Mouse (Mus musculus) intestine, postnatal 0 days (tissue): ENCODE measurements at regions not wholly inside any gene's neighbourhood (a gene's known extent, or its start where the extent isn't known, plus 50 kb on each side); places are given as distances from the start of the nearest gene placed in this dataset.

Source experiments
- ATAC-seq: fragments of 200-750 bp; cut with Nextera tagmentation; 2 replicates; pipeline ENCODE4 v1.8.0; 2017; ENCODE audit warnings: mild to moderate bottlenecking, moderate TSS enrichment, moderate library complexity
- H3K27ac ChIP-seq: fragments of 300-500 bp; sonication (generic); 2 replicates; pipeline ENCODE4 v1.5.1; 2014; ENCODE audit warnings: mild to moderate bottlenecking, low read depth, low read length, moderate library complexity
- H3K27me3 ChIP-seq: fragments of 300-500 bp; sonication (generic); replicated peaks from 2 replicates; pipeline ENCODE4 v1.6.1; 2014; ENCODE audit warnings: low read length, mixed read lengths; ENCODE audit not compliant: control insufficient read depth, insufficient read depth
- H3K36me3 ChIP-seq: fragments of 300-500 bp; sonication (generic); 2 replicates; pipeline ENCODE4 v1.6.1; 2014; ENCODE audit warnings: mild to moderate bottlenecking, moderate library complexity; ENCODE audit not compliant: control insufficient read depth, insufficient read depth
- H3K4me1 ChIP-seq: fragments of 300-500 bp; sonication (generic); replicated peaks from 2 replicates; pipeline ENCODE4 v1.6.1; 2014; ENCODE audit warnings: antibody characterized with exemption, low read length, mixed read lengths; ENCODE audit not compliant: control insufficient read depth, insufficient read depth
- H3K4me2 ChIP-seq: fragments of 300-500 bp; sonication (generic); replicated peaks from 2 replicates; pipeline ENCODE4 v1.6.1; 2014; ENCODE audit warnings: low read depth, mild to moderate bottlenecking, moderate library complexity
- H3K4me3 ChIP-seq: fragments of 300-500 bp; sonication (generic); 2 replicates; pipeline ENCODE4 v1.5.1; 2014; ENCODE audit warnings: low read depth, low read length
- H3K9ac ChIP-seq: fragments of 300-500 bp; sonication (generic); 2 replicates; pipeline ENCODE4 v1.6.1; 2014; ENCODE audit warnings: mild to moderate bottlenecking, low read depth, low read length
- H3K9me3 ChIP-seq: fragments of 300-500 bp; sonication (generic); 2 replicates; pipeline ENCODE4 v1.6.1; 2016; ENCODE audit warnings: mixed run types; ENCODE audit not compliant: control insufficient read depth
- CTCF ChIP-seq: sonication (generic); IDR thresholded peaks from 2 replicates; pipeline ENCODE4 v1.5.1; 2016; ENCODE audit warnings: low read depth, mild to moderate bottlenecking, control low read depth, antibody characterized with exemption, moderate library complexity
- WGBS: fragments of 180-500 bp; shearing (Covaris S2); extraction: QIAGEN DNeasy Blood & Tissue Kit; methylation state at CpG from one replicate; pipeline ENCODE4 v1.1.7; 2014; 5-methylcytosine and 5-hydroxymethylcytosine counted together

GRCm38 (mm10) chr8:90134626-90135025, 213.5 kb downstream of the Tox3 start:
- no peak for TF ChIP-seq CTCF
- Histone ChIP-seq H3K27me3 (no peaks in the 10 kb centered on the region), H3K36me3 (no peaks in the 10 kb centered on the region), H3K4me1 (no peaks in the 10 kb centered on the region), H3K27ac (no peak overlapping the region), H3K4me2 (no peak overlapping the region), H3K4me3 (no peak overlapping the region), H3K9ac (no peak overlapping the region), H3K9me3 (no peaks in the 10 kb centered on the region)
- WGBS = 59% methylated on average over 5 of the region's 5 CpGs
- ATAC-seq = no peak

GRCm38 (mm10) chr8:90130704-90131267, 217.4 kb downstream of the Tox3 start:
- Histone ChIP-seq H3K9ac (no peak overlapping the region), H3K4me2 (no peak overlapping the region), H3K9me3 (no peaks in the 10 kb centered on the region), H3K4me3 (no peak overlapping the region), H3K27me3 (no peaks in the 10 kb centered on the region), H3K27ac (no peak overlapping the region), H3K4me1 (no peaks in the 10 kb centered on the region), H3K36me3 (no peaks in the 10 kb centered on the region)
- TF ChIP-seq CTCF = no peak
- 74% methylated on average over 5 of the region's 5 CpGs for WGBS
- no peak for ATAC-seq

GRCm38 (mm10) chr8:90125426-90125825, 222.7 kb downstream of the Tox3 start:
- WGBS = 94% methylated on average over 1 of the region's 1 CpGs
- Histone ChIP-seq H3K9ac (no peak overlapping the region), H3K4me3 (no peak overlapping the region), H3K27ac (no peak overlapping the region), H3K9me3 (no peaks in the 10 kb centered on the region), H3K27me3 (no peaks in the 10 kb centered on the region), H3K36me3 (no peaks in the 10 kb centered on the region), H3K4me2 (no peak overlapping the region), H3K4me1 (no peaks in the 10 kb centered on the region)
- no peak for ATAC-seq
- no peak for TF ChIP-seq CTCF

GRCm38 (mm10) chr8:90123101-90123500, 225.0 kb downstream of the Tox3 start:
- no peak overlapping the region for H3K4me2 ChIP-seq
- no peak for ATAC-seq
- H3K4me3 ChIP-seq = no peak overlapping the region
- H3K27ac ChIP-seq = no peak overlapping the region
- no peak for TF ChIP-seq CTCF
- no peak overlapping the region for H3K9ac ChIP-seq
- H3K27me3 ChIP-seq = no peaks in the 10 kb centered on the region
- H3K4me1 ChIP-seq = no peaks in the 10 kb centered on the region
- no peaks in the 10 kb centered on the region for H3K9me3 ChIP-seq
- no peaks in the 10 kb centered on the region for H3K36me3 ChIP-seq

GRCm38 (mm10) chr8:90121935-90122334, 226.2 kb downstream of the Tox3 start:
- 59% methylated on average over 3 of the region's 3 CpGs for WGBS
- H3K9ac ChIP-seq = no peak overlapping the region
- no peak for ATAC-seq
- no peak overlapping the region for H3K27ac ChIP-seq
- H3K4me2 ChIP-seq = no peak overlapping the region
- H3K4me1 ChIP-seq = no peaks in the 10 kb centered on the region
- TF ChIP-seq CTCF = no peak
- H3K9me3 ChIP-seq = no peaks in the 10 kb centered on the region
- no peaks in the 10 kb centered on the region for H3K36me3 ChIP-seq
- no peaks in the 10 kb centered on the region for H3K27me3 ChIP-seq
- H3K4me3 ChIP-seq = no peak overlapping the region

GRCm38 (mm10) chr8:90121017-90121416, 227.1 kb downstream of the Tox3 start:
- Histone ChIP-seq H3K9me3 (no peaks in the 10 kb centered on the region), H3K4me3 (no peak overlapping the region), H3K27ac (no peak overlapping the region), H3K9ac (no peak overlapping the region), H3K4me1 (no peaks in the 10 kb centered on the region), H3K27me3 (no peaks in the 10 kb centered on the region), H3K36me3 (no peaks in the 10 kb centered on the region), H3K4me2 (no peak overlapping the region)
- TF ChIP-seq CTCF = no peak
- 26% methylated on average over 3 of the region's 3 CpGs for WGBS
- no peak for ATAC-seq

GRCm38 (mm10) chr8:90115436-90115835, 232.7 kb downstream of the Tox3 start:
- H3K9me3 ChIP-seq = no peaks in the 10 kb centered on the region
- H3K27me3 ChIP-seq = no peaks in the 10 kb centered on the region
- no peak overlapping the region for H3K4me3 ChIP-seq
- no peak overlapping the region for H3K9ac ChIP-seq
- 79% methylated on average over 2 of the region's 2 CpGs for WGBS
- H3K4me1 ChIP-seq = no peaks in the 10 kb centered on the region
- TF ChIP-seq CTCF = no peak
- no peak overlapping the region for H3K27ac ChIP-seq
- H3K4me2 ChIP-seq = no peak overlapping the region
- ATAC-seq = no peak
- no peaks in the 10 kb centered on the region for H3K36me3 ChIP-seq
